Mouse (Mus musculus) liver, embryonic 11.5 days (tissue): ENCODE data around the gene Was. TPM values are rescaled to one million over a fixed set of nuclear protein-coding genes. Genes with fewer than 3 reads are reported as not detected.
"Not testable (repeated sequence)": the region's sequence is repeated elsewhere in the genome, so short reads cannot be mapped to it uniquely, and the experiment has no call there.

Experiments
- ATAC-seq: fragments of 200-750 bp; cut with Nextera tagmentation; replicated peaks from 2 replicates; pipeline ENCODE4 v1.8.0; 2017; ENCODE audit warnings: moderate number of reproducible peaks, mild to moderate bottlenecking, moderate TSS enrichment, moderate library complexity; ENCODE audit not compliant: low FRiP score
- DNase-seq: peaks from one replicate; pipeline ENCODE4 v3.0.0-alpha.2; 2017; ENCODE audit warnings: low spot score
- H3K27ac ChIP-seq: fragments of 300-500 bp; sonication (generic); 2 replicates; pipeline ENCODE4 v1.5.1; 2014; ENCODE audit warnings: mild to moderate bottlenecking, low read depth, low read length, control low read depth
- H3K27me3 ChIP-seq: fragments of 300-500 bp; sonication (generic); replicated peaks from 2 replicates; pipeline ENCODE4 v1.6.1; 2014; ENCODE audit warnings: low read length, mixed read lengths; ENCODE audit not compliant: control insufficient read depth, insufficient read depth
- H3K36me3 ChIP-seq: fragments of 300-500 bp; sonication (generic); 2 replicates; pipeline ENCODE4 v1.6.1; 2014; ENCODE audit warnings: mild to moderate bottlenecking, low read length, moderate library complexity, mixed read lengths; ENCODE audit not compliant: control insufficient read depth, insufficient read depth
- H3K4me1 ChIP-seq: fragments of 300-500 bp; sonication (generic); replicated peaks from 2 replicates; pipeline ENCODE4 v1.6.1; 2014; ENCODE audit warnings: low read length, mixed read lengths; ENCODE audit not compliant: control insufficient read depth, insufficient read depth
- H3K4me2 ChIP-seq: fragments of 300-500 bp; sonication (generic); 2 replicates; pipeline ENCODE4 v1.6.1; 2014; ENCODE audit warnings: mild to moderate bottlenecking, control low read depth, moderate library complexity
- H3K4me3 ChIP-seq: fragments of 300-500 bp; sonication (generic); 2 replicates; pipeline ENCODE4 v1.5.1; 2014; ENCODE audit warnings: low read depth, low read length, control low read depth
- H3K9ac ChIP-seq: fragments of 300-500 bp; sonication (generic); 2 replicates; pipeline ENCODE4 v1.6.1; 2014; ENCODE audit warnings: low read depth, low read length, control low read depth
- H3K9me3 ChIP-seq: fragments of 300-500 bp; sonication (generic); 2 replicates; pipeline ENCODE4 v1.6.1; 2016; ENCODE audit warnings: low read length, inconsistent platforms, mixed read lengths; ENCODE audit not compliant: control insufficient read depth
- WGBS: fragments of 180-500 bp; shearing (Covaris S2); extraction: QIAGEN DNeasy Blood & Tissue Kit; methylation state at CpG from one replicate; pipeline ENCODE4 v1.1.7; 2014; 5-methylcytosine and 5-hydroxymethylcytosine counted together
- polyA plus RNA-seq: library from polyadenylated mRNA; unstranded; fragments of >200 nt; fragmentation: Nextera tagmentation; extraction: Ambion mirVana; gene quantifications from 2 replicates; pipeline ENCODE4 v1.2.1, GENCODE M21; 2014

The Was gene
- polyA plus RNA-seq, 1 experiment from 2014 or later: 6.5 TPM

- ATAC-seq (no peak), DNase-seq (no peak)
- 66% methylated on average over 4 of the region's 4 CpGs for WGBS
- Histone ChIP-seq H3K4me3 (no peak overlapping the region), H3K9ac (no peak overlapping the region), H3K4me1 (no peaks in the 10 kb centered on the region), H3K36me3 (no peaks in the 10 kb centered on the region), H3K27ac (no peak overlapping the region), H3K9me3 (no peaks in the 10 kb centered on the region), H3K4me2 (no peak overlapping the region), H3K27me3 (no peaks in the 10 kb centered on the region)
Observed at GRCm38 (mm10) chrX:8115275-8115674, 25.0 kb upstream of the Was start.

DNA sequence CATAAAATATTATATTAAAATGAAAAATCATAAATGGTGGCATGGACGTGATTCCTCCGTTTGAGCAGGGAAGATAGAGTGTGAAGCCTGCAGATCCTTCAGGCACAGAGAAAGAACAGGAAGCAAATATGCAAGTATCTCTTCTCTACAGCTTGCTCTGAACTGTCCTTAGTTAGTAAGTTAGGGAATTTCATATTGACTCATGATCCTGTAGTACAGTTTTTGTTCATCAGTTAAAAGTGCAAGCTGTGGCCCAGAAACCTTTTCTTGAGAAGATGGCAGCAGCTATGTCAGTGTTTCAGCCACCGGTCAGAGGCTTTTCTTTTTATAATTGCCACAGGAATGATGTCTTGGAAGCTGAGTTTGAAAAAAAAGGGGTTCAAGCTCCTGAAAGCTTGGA lies 14.7 kb upstream of the Was start:
- no peak overlapping the region for H3K4me3 ChIP-seq
- no peaks in the 10 kb centered on the region for H3K9me3 ChIP-seq
- no peak overlapping the region for H3K4me2 ChIP-seq
- no peak for DNase-seq
- no peaks in the 10 kb centered on the region for H3K36me3 ChIP-seq
- 92% methylated on average over 3 of the region's 3 CpGs for WGBS
- ATAC-seq: no peak
- no peaks in the 10 kb centered on the region for H3K27me3 ChIP-seq
- H3K9ac ChIP-seq: no peak overlapping the region
- H3K27ac ChIP-seq: no peak overlapping the region
- H3K4me1 ChIP-seq: peaks cover 8% of the 10 kb centered on the region

- Histone ChIP-seq H3K4me2 (no peak overlapping the region; the same call in 1 of the 2 replicates), H3K4me3 (no peak overlapping the region), H3K36me3 (no peaks in the 10 kb centered on the region), H3K27me3 (no peaks in the 10 kb centered on the region), H3K4me1 (peaks cover 8% of the 10 kb centered on the region), H3K27ac (peak overlapping the region; percentile 55; the same call in 1 of the 2 replicates), H3K9me3 (no peaks in the 10 kb centered on the region), H3K9ac (no peak overlapping the region)
- DNase-seq: no peak
- 32% methylated on average over 7 of the region's 7 CpGs for WGBS
- ATAC-seq: peak; percentile 93
Observed at GRCm38 (mm10) chrX:8102213-8102668, 11.9 kb upstream of the Was start.

- H3K4me2 ChIP-seq: no peak overlapping the region; the same call in 1 of the 2 replicates
Observed at GRCm38 (mm10) chrX:8101017-8101416, 10.7 kb upstream of the Was start.

GRCm38 (mm10) chrX:8099435-8099834 lies 9.1 kb upstream of the Was start:
- Histone ChIP-seq H3K27me3 (no peaks in the 10 kb centered on the region), H3K4me3 (no peak overlapping the region), H3K9ac (no peak overlapping the region), H3K27ac (no peak overlapping the region), H3K9me3 (no peaks in the 10 kb centered on the region), H3K4me2 (no peak overlapping the region), H3K4me1 (peaks cover 8% of the 10 kb centered on the region), H3K36me3 (no peaks in the 10 kb centered on the region)
- ATAC-seq: no peak
- no peak for DNase-seq
- 56% methylated on average over 4 of the region's 4 CpGs for WGBS

More at GRCm38 (mm10) chrX:8101017-8101416, 10.7 kb upstream of the Was start:
- ATAC-seq: no peak
- Histone ChIP-seq H3K36me3 (no peaks in the 10 kb centered on the region), H3K27ac (peak overlapping the region; percentile 19; the same call in 1 of the 2 replicates), H3K4me1 (peaks cover 8% of the 10 kb centered on the region), H3K9ac (no peak overlapping the region), H3K4me3 (no peak overlapping the region), H3K27me3 (no peaks in the 10 kb centered on the region), H3K9me3 (no peaks in the 10 kb centered on the region)
- 18% methylated on average over 3 of the region's 3 CpGs for WGBS
- DNase-seq: peak; percentile 37

DNA sequence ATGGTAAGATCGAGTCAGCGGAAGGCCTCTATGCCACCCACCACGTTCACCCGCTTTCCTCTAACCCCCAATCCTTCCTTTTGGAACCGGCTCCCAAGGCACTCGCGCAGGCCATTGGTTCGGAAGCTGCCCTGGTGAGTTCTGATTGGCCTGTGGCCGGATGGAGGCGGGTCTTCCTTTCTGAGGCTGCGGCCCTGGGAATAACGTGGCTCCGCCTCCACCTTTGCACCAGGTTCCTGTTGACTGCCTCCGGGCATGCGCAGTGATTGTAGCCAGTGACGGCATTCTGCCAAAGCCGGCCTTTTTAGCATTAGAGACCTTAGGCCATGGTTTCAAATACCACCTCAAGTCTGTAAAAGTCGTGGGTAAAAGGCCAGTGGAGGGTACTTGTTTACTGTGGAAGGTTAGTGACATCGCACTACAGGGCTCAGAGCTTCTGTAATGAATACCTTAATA lies 6.5 kb upstream of the Was start:
- Histone ChIP-seq H3K9me3 (no peaks in the 10 kb centered on the region), H3K4me3 (peak overlapping the region; percentile 40), H3K9ac (peak overlapping the region; percentile 63), H3K27ac (peak overlapping the region; percentile 45), H3K36me3 (no peaks in the 10 kb centered on the region), H3K4me1 (peaks cover 8% of the 10 kb centered on the region), H3K4me2 (peak overlapping the region; percentile 66), H3K27me3 (no peaks in the 10 kb centered on the region)
- DNase-seq: peak; percentile 79
- peak; percentile 91 for ATAC-seq
- WGBS: 8% methylated on average over 19 of the region's 19 CpGs

GRCm38 (mm10) chrX:8096068-8096786 lies 5.9 kb upstream of the Was start:
- Histone ChIP-seq H3K4me3 (peak overlapping the region; percentile 43), H3K27ac (0 out of 2 replicates have a peak overlapping the region, but pooled peaks have one; percentile 45), H3K4me2 (peak overlapping the region; percentile 56)
- not testable (repeated sequence) for H3K36me3 ChIP-seq, H3K9me3 ChIP-seq, H3K27me3 ChIP-seq, H3K9ac ChIP-seq, DNase-seq, H3K4me1 ChIP-seq
- ATAC-seq: peak; percentile 87
- WGBS: 3% methylated on average over 7 of the region's 48 CpGs

- DNase-seq (no peak), ATAC-seq (no peak)
- H3K4me3 ChIP-seq: peak overlapping the region; percentile 43
- no peaks in the 10 kb centered on the region for H3K27me3 ChIP-seq
- H3K4me2 ChIP-seq: peak overlapping the region; percentile 56
- H3K9ac ChIP-seq: no peak overlapping the region
- 58% methylated on average over 10 of the region's 10 CpGs for WGBS
- no peak overlapping the region for H3K27ac ChIP-seq
- H3K4me1 ChIP-seq: no peaks in the 10 kb centered on the region
- H3K9me3 ChIP-seq: no peaks in the 10 kb centered on the region
- H3K36me3 ChIP-seq: no peaks in the 10 kb centered on the region
Observed at GRCm38 (mm10) chrX:8095546-8095945, 5.2 kb upstream of the Was start.

DNA sequence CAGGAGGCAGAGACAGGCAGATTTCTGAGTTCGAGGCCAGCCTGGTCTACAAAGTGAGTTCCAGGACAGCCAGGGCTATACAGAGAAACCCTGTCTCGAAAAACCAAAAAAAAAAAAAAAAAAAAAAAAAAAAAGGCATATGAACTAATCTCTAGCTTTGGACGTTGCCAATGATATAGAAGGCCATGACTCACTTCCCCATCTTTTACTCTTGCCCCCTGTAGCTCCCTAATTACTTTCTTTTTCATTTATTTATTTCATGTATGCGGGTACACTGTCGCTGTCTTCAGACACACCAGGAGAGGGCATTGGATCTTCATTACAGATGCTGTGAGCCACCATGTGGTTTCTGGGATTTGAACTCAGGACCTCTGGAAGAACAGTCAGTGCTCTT lies 653 bp upstream of the Was start:
- not testable (repeated sequence) for H3K36me3 ChIP-seq, H3K27me3 ChIP-seq, H3K9me3 ChIP-seq, ATAC-seq, H3K4me1 ChIP-seq, H3K4me3 ChIP-seq, DNase-seq, H3K9ac ChIP-seq
- WGBS: 75% methylated on average over 4 of the region's 5 CpGs
- H3K4me2 ChIP-seq: peak overlapping the region; percentile 63; the same call in 1 of the 2 replicates
- peak overlapping the region; percentile 28; the same call in 1 of the 2 replicates for H3K27ac ChIP-seq
